Mouse (Mus musculus): ENCODE measurements around the gene Cnih2. TPM values are rescaled to one million over a fixed set of nuclear protein-coding genes. Genes with fewer than 3 reads are reported as not detected.
"Not testable (repeated sequence)": the region's sequence is repeated elsewhere in the genome, so short reads cannot be mapped to it uniquely, and the experiment has no call there.

The Cnih2 gene
- polyA plus RNA-seq, 1 experiment from 2014 or later = 369 TPM

GRCm38 (mm10) chr19:5092083-5092482 is 6.2 kb downstream of the Cnih2 start:
- Histone ChIP-seq H3K4me1 (peaks cover 73% of the 10 kb centered on the region), H3K27ac (replicated peaks) (0 out of 2 replicates have a peak overlapping the region, but pooled peaks have one; percentile 5), H3K9me3 (replicated peaks) (no peaks in the 10 kb centered on the region), H3K4me2 (no peak overlapping the region), H3K9ac (replicated peaks) (0 out of 2 replicates have a peak overlapping the region, but pooled peaks have one; percentile 5), H3K36me3 (peaks cover 39% of the 10 kb centered on the region), H3K4me3 (replicated peaks) (no peak overlapping the region), H3K27me3 (replicated peaks) (no peaks in the 10 kb centered on the region)
- WGBS = 83% methylated on average over 10 of the region's 10 CpGs
- no peak for ATAC-seq (ENCODE audit: low FRiP score)

GRCm38 (mm10) chr19:5089324-5089723 is 9.0 kb downstream of the Cnih2 start:
- Histone ChIP-seq H3K4me1 (peaks cover 62% of the 10 kb centered on the region), H3K36me3 (peaks cover 39% of the 10 kb centered on the region), H3K9ac (replicated peaks) (peak overlapping the region; percentile 71), H3K4me2 (peak overlapping the region; percentile 84), H3K27ac (replicated peaks) (no peak overlapping the region), H3K4me3 (replicated peaks) (peak overlapping the region; percentile 69), H3K9me3 (replicated peaks) (no peaks in the 10 kb centered on the region), H3K27me3 (replicated peaks) (peaks cover 21% of the 10 kb centered on the region)
- WGBS = 85% methylated on average over 4 of the region's 4 CpGs
- no peak for ATAC-seq (ENCODE audit: low FRiP score)

GRCm38 (mm10) chr19:5087884-5088728 is 10.2 kb downstream of the Cnih2 start, which contains the start of gene Yif1a:
Yif1a (plus strand) TSS chr19:5088538.
- Histone ChIP-seq H3K27me3 (replicated peaks) (peaks cover 32% of the 10 kb centered on the region), H3K36me3 (peaks cover 32% of the 10 kb centered on the region), H3K4me2 (peak within 1 kb of the TSS; percentile 84), H3K9me3 (replicated peaks) (no peaks in the 10 kb centered on the region), H3K9ac (replicated peaks) (peak within 1 kb of the TSS; percentile 71), H3K4me1 (peaks cover 55% of the 10 kb centered on the region), H3K4me3 (replicated peaks) (peak within 1 kb of the TSS; percentile 69), H3K27ac (replicated peaks) (peak within 1 kb of the TSS; percentile 93)
- under 1% methylated on average over 58 of the region's 58 CpGs for WGBS
- ATAC-seq (ENCODE audit: low FRiP score) = peak; percentile 91

DNA sequence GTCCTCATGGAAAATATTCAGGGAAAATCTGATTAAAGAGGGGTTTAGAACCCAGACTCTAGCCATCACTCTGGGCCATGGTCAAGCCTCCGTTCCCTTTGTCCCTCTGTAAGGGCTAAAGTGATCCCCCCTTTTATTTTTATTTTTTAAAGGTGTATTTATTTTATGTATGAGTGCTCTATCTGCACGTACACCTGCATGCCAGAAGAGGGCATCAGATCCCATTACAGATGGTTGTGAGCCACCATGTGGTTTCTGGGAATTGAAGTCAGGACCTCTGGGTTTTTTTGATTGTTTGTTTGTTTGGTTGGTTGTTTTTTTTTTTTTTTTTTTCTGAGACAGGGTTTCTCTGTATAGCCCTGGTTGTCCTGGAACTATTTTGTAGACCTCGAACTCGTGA is 11.8 kb downstream of the Cnih2 start:
- not testable (repeated sequence) for H3K9me3 ChIP-seq (replicated peaks); H3K27ac ChIP-seq (replicated peaks); H3K9ac ChIP-seq (replicated peaks); H3K4me3 ChIP-seq (replicated peaks); ATAC-seq (ENCODE audit: low FRiP score); H3K4me2 ChIP-seq
- 53% methylated on average over 4 of the region's 4 CpGs for WGBS
- Histone ChIP-seq H3K27me3 (replicated peaks) (peaks cover 48% of the 10 kb centered on the region), H3K36me3 (peaks cover 17% of the 10 kb centered on the region), H3K4me1 (peaks cover 44% of the 10 kb centered on the region)

GRCm38 (mm10) chr19:5085145-5085863 is 13.0 kb downstream of the Cnih2 start, which contains the start of gene Tmem151a:
Tmem151a (minus strand) TSS chr19:5085531.
- Histone ChIP-seq H3K27me3 (replicated peaks) (peaks cover 60% of the 10 kb centered on the region), H3K27ac (replicated peaks) (peak within 1 kb of the TSS; percentile 62), H3K4me2 (peak within 1 kb of the TSS; percentile 70), H3K4me1 (peaks cover 42% of the 10 kb centered on the region), H3K4me3 (replicated peaks) (peak within 1 kb of the TSS; percentile 58), H3K36me3 (peaks cover 4% of the 10 kb centered on the region; the same call in 1 of the 2 replicates), H3K9me3 (replicated peaks) (no peaks in the 10 kb centered on the region), H3K9ac (replicated peaks) (peak within 1 kb of the TSS; percentile 77)
- under 1% methylated on average over 60 of the region's 69 CpGs for WGBS
- no peak for ATAC-seq (ENCODE audit: low FRiP score)

GRCm38 (mm10) chr19:5084834-5085144 is 13.5 kb downstream of the Cnih2 start:
- H3K9ac ChIP-seq (replicated peaks) = peak overlapping the region; percentile 77
- H3K4me2 ChIP-seq = peak overlapping the region; percentile 70
- H3K9me3 ChIP-seq (replicated peaks) = no peaks in the 10 kb centered on the region
- H3K27ac ChIP-seq (replicated peaks) = peak overlapping the region; percentile 62
- H3K27me3 ChIP-seq (replicated peaks) = peaks cover 65% of the 10 kb centered on the region
- 3% methylated on average over 15 of the region's 15 CpGs for WGBS
- ATAC-seq (ENCODE audit: low FRiP score) = no peak
- 0 out of 2 replicates have a peak, but pooled peaks cover 2% of the 10 kb centered on the region for H3K36me3 ChIP-seq
- peaks cover 40% of the 10 kb centered on the region for H3K4me1 ChIP-seq
- peak overlapping the region; percentile 58 for H3K4me3 ChIP-seq (replicated peaks)

GRCm38 (mm10) chr19:5083961-5084833 is 14.1 kb downstream of the Cnih2 start:
- no peaks in the 10 kb centered on the region for H3K9me3 ChIP-seq (replicated peaks)
- 81% methylated on average over 3 of the region's 3 CpGs for WGBS
- peak overlapping the region; percentile 58 for H3K4me3 ChIP-seq (replicated peaks)
- H3K36me3 ChIP-seq = no peaks in the 10 kb centered on the region
- H3K27ac ChIP-seq (replicated peaks) = peak overlapping the region; percentile 62; the same call in 1 of the 2 replicates
- H3K9ac ChIP-seq (replicated peaks) = peak overlapping the region; percentile 77
- H3K4me1 ChIP-seq = peaks cover 34% of the 10 kb centered on the region
- peak overlapping the region; percentile 70 for H3K4me2 ChIP-seq
- H3K27me3 ChIP-seq (replicated peaks) = peaks cover 69% of the 10 kb centered on the region
- no peak for ATAC-seq (ENCODE audit: low FRiP score)

DNA sequence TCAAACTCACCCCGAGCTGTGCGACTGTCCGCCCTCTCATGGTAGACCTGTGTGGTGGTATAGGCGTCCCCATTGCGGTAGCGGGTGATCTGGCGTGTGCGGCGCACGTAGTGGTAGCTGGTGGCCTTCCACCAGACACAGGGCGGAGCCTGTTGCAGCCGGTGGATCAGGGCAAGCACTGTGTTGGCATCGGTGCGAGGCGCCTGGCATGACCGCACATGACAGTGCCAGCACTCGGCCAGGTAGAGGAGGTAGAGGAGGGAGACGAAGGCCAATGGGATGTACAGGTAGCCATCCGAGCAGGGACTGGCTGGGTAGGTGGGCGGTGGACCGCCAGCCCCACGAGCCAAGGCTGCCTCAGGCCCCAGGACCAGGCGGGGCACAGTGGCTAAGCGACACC is 15.7 kb downstream of the Cnih2 start:
- H3K36me3 ChIP-seq = no peaks in the 10 kb centered on the region
- peaks cover 69% of the 10 kb centered on the region for H3K27me3 ChIP-seq (replicated peaks)
- H3K9me3 ChIP-seq (replicated peaks) = no peaks in the 10 kb centered on the region
- H3K4me2 ChIP-seq = no peak overlapping the region
- no peak overlapping the region for H3K9ac ChIP-seq (replicated peaks)
- WGBS = 62% methylated on average over 24 of the region's 24 CpGs
- no peak overlapping the region for H3K4me3 ChIP-seq (replicated peaks)
- peaks cover 27% of the 10 kb centered on the region for H3K4me1 ChIP-seq
- H3K27ac ChIP-seq (replicated peaks) = no peak overlapping the region
- ATAC-seq (ENCODE audit: low FRiP score) = no peak

DNA sequence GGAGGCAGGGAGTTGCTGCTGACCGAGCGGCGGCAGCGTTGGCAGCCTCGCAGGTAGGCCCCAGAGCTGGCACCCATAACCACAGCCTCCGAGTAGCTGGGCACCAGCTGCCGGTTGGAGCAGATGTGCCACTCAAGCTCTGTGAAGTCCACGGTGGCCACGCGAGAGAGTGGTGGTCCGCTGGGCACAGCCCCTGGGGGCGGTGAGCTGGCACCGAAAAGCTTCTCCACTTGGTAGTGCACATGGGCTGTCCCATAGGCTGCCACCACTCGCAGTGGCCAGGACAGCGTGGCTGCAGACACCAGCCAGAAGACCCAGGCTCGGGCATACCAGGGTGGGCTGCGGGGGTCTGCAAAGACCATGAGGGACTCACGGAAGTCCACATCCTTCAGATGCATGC is 16.3 kb downstream of the Cnih2 start:
- no peak for ATAC-seq (ENCODE audit: low FRiP score)
- Histone ChIP-seq H3K27me3 (replicated peaks) (peaks cover 69% of the 10 kb centered on the region), H3K27ac (replicated peaks) (no peak overlapping the region), H3K4me3 (replicated peaks) (no peak overlapping the region), H3K9ac (replicated peaks) (no peak overlapping the region), H3K9me3 (replicated peaks) (no peaks in the 10 kb centered on the region), H3K36me3 (no peaks in the 10 kb centered on the region), H3K4me1 (peaks cover 21% of the 10 kb centered on the region), H3K4me2 (no peak overlapping the region)
- WGBS = 62% methylated on average over 18 of the region's 18 CpGs

- Histone ChIP-seq H3K4me3 (replicated peaks) (no peak overlapping the region), H3K4me2 (no peak overlapping the region), H3K4me1 (peaks cover 5% of the 10 kb centered on the region; the same call in 1 of the 2 replicates), H3K27me3 (replicated peaks) (peaks cover 58% of the 10 kb centered on the region), H3K9ac (replicated peaks) (no peak overlapping the region), H3K9me3 (replicated peaks) (no peaks in the 10 kb centered on the region), H3K36me3 (no peaks in the 10 kb centered on the region), H3K27ac (replicated peaks) (no peak overlapping the region)
- WGBS = 90% methylated on average over 1 of the region's 1 CpGs
- no peak for ATAC-seq (ENCODE audit: low FRiP score)
Measured at GRCm38 (mm10) chr19:5079279-5079678, 19.0 kb downstream of the Cnih2 start.

DNA sequence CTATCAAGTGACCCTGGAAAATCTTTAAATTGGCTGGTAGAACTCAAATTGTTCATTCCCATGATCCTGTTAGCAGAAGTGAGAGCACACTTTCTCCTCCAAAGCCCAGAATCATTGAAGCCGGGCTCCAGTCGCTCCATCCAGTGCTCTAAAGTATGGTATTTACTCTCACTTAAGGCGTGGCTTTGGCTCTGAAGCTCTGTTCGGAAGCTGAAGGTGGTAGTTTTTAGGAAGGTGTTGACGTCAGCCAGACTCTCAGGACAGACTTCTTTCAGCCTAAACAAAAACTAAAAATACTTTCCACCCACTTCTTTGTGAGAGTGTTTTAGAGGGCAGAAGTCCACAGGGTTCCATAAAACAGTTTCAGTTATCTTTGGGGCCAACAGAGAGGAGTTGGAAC is 24.8 kb downstream of the Cnih2 start:
- ATAC-seq (ENCODE audit: low FRiP score) = no peak
- no peak overlapping the region for H3K4me3 ChIP-seq (replicated peaks)
- WGBS = 39% methylated on average over 5 of the region's 5 CpGs
- no peak overlapping the region for H3K27ac ChIP-seq (replicated peaks)
- H3K36me3 ChIP-seq = no peaks in the 10 kb centered on the region
- H3K4me1 ChIP-seq = peaks cover 30% of the 10 kb centered on the region
- H3K4me2 ChIP-seq = peak overlapping the region; percentile 83; the same call in 1 of the 2 replicates
- H3K9me3 ChIP-seq (replicated peaks) = no peaks in the 10 kb centered on the region
- peaks cover 38% of the 10 kb centered on the region for H3K27me3 ChIP-seq (replicated peaks)
- no peak overlapping the region for H3K9ac ChIP-seq (replicated peaks)
